Mouse (Mus musculus) CH12.LX (cell line): ENCODE data around the gene Smarcd1. TPM values are rescaled to one million over a fixed set of nuclear protein-coding genes. Genes with fewer than 3 reads are reported as not detected.

Experiments
- DNase-seq: peaks from one replicate; pipeline ENCODE4 v3.0.0-alpha.2; 2013; ENCODE audit errors: extremely low read depth
- H3K27ac ChIP-seq: 2 replicates; pipeline ENCODE4 v1.5.1; 2012; ENCODE audit warnings: low read depth, mild to moderate bottlenecking, control low read depth, moderate library complexity; ENCODE audit not compliant: insufficient read depth
- H3K27me3 ChIP-seq: replicated peaks from 2 replicates; pipeline ENCODE3; 2012; ENCODE audit warnings: inconsistent platforms
- H3K36me3 ChIP-seq, 2 experiments: replicated peaks in 1 of 2; 2 replicates each; pipeline versions ENCODE3 to v1.6.1; 2012; ENCODE audit warnings: inconsistent platforms in 1 of 2, low read length in 1 of 2, mild to moderate bottlenecking in 1 of 2, mixed read lengths in 1 of 2, moderate library complexity in 1 of 2; ENCODE audit not compliant: control insufficient read depth in 1 of 2, insufficient read depth in 1 of 2
- H3K4me1 ChIP-seq, 2 experiments: 2 replicates each; pipeline ENCODE4 v1.6.1; 2012; ENCODE audit warnings: inconsistent platforms in 1 of 2, moderate library complexity in 1 of 2; ENCODE audit not compliant: insufficient read depth in 2 of 2, control insufficient read depth in 1 of 2
- H3K4me2 ChIP-seq: 2 replicates; pipeline ENCODE4 v1.6.1; 2012; ENCODE audit warnings: low read depth, mild to moderate bottlenecking, control low read depth; ENCODE audit not compliant: poor library complexity, insufficient read depth, severe bottlenecking
- H3K4me3 ChIP-seq, 3 experiments: fragments of 150-350 bp in 1 of 3; sonication (generic) in 1 of 3; replicated peaks in 1 of 3; 2 replicates each; pipeline versions ENCODE3 to v1.5.1; 2011 to 2012; ENCODE audit warnings: low read depth in 2 of 3, low read length in 2 of 3, mild to moderate bottlenecking in 2 of 3, moderate library complexity in 2 of 3, control low read depth in 1 of 3, improper control_type of control experiment in 1 of 3, inconsistent platforms in 1 of 3, mixed read lengths in 1 of 3; ENCODE audit not compliant: poor library complexity in 1 of 3
- H3K79me2 ChIP-seq: replicated peaks from 2 replicates; pipeline ENCODE4 v1.6.1; 2012; ENCODE audit warnings: mild to moderate bottlenecking, moderate library complexity; ENCODE audit not compliant: control insufficient read depth, poor library complexity, insufficient read depth, severe bottlenecking; ENCODE audit errors: extremely low read depth
- H3K9ac ChIP-seq: 2 replicates; pipeline ENCODE4 v1.6.1; 2012; ENCODE audit warnings: low read depth, mild to moderate bottlenecking, control low read depth, moderate library complexity; ENCODE audit not compliant: insufficient read depth
- H3K9me3 ChIP-seq: replicated peaks from 2 replicates; pipeline ENCODE3; 2012; ENCODE audit warnings: low read length, inconsistent platforms, mixed read lengths
- BHLHE40 ChIP-seq: IDR thresholded peaks from 2 replicates; pipeline ENCODE4 v1.6.1; 2011; ENCODE audit warnings: mild to moderate bottlenecking, low read depth, low read length, improper control_type of control experiment
- CHD1 ChIP-seq: IDR thresholded peaks from 2 replicates; pipeline ENCODE4 v1.6.1; 2012; ENCODE audit warnings: low read depth, low read length, improper control_type of control experiment, inconsistent platforms
- CTCF ChIP-seq, 2 experiments: IDR thresholded peaks in 1 of 2; conservative IDR thresholded peaks in 1 of 2; 2 replicates each; pipeline ENCODE4 v1.5.1; 2011 to 2012; ENCODE audit warnings: low read depth in 2 of 2, low read length in 2 of 2, improper control_type of control experiment in 1 of 2, inconsistent platforms in 1 of 2, mild to moderate bottlenecking in 1 of 2, moderate library complexity in 1 of 2
- ELF1 ChIP-seq: IDR thresholded peaks from 2 replicates; pipeline ENCODE4 v1.6.1; 2014; ENCODE audit warnings: low read depth, mild to moderate bottlenecking, inconsistent platforms, low read length, improper control_type of control experiment
- IRF4 ChIP-seq: IDR thresholded peaks from 2 replicates; pipeline ENCODE4 v1.6.1; 2014; ENCODE audit warnings: low read depth, mild to moderate bottlenecking, inconsistent platforms, low read length, improper control_type of control experiment
- JUND ChIP-seq: conservative IDR thresholded peaks from 2 replicates; pipeline ENCODE4 v1.6.1; 2011; ENCODE audit warnings: low read depth, low read length, improper control_type of control experiment
- MAFK ChIP-seq: IDR thresholded peaks from 2 replicates; pipeline ENCODE4 v1.6.1; 2011; ENCODE audit warnings: low read length, improper control_type of control experiment; ENCODE audit not compliant: insufficient replicate concordance
- MAZ ChIP-seq: IDR thresholded peaks from 2 replicates; pipeline ENCODE4 v1.6.1; 2012; ENCODE audit warnings: low read depth, mild to moderate bottlenecking, inconsistent platforms, low read length, improper control_type of control experiment, moderate library complexity
- MEF2A ChIP-seq: IDR thresholded peaks from 2 replicates; pipeline ENCODE4 v1.6.1; 2014; ENCODE audit warnings: low read depth, mild to moderate bottlenecking, inconsistent platforms, low read length, improper control_type of control experiment, borderline replicate concordance
- MXI1 ChIP-seq: IDR thresholded peaks from 2 replicates; pipeline ENCODE4 v1.6.1; 2011; ENCODE audit warnings: mild to moderate bottlenecking, low read depth, low read length, improper control_type of control experiment
- NELFE ChIP-seq: IDR thresholded peaks from 2 replicates; pipeline ENCODE4 v1.6.1; 2011; ENCODE audit warnings: low read depth, low read length, improper control_type of control experiment
- NRF1 ChIP-seq: IDR thresholded peaks from 2 replicates; pipeline ENCODE4 v1.6.1; 2014; ENCODE audit warnings: low read depth, mild to moderate bottlenecking, inconsistent platforms, low read length, improper control_type of control experiment, moderate library complexity
- POLR2A ChIP-seq: IDR thresholded peaks from 2 replicates; pipeline ENCODE4 v1.6.1; 2011; ENCODE audit warnings: low read depth, mild to moderate bottlenecking, improper control_type of control experiment, low read length
- RAD21 ChIP-seq: IDR thresholded peaks from 2 replicates; pipeline ENCODE4 v1.6.1; 2011; ENCODE audit warnings: low read depth, mild to moderate bottlenecking, low read length, improper control_type of control experiment, moderate library complexity
- RCOR1 ChIP-seq: conservative IDR thresholded peaks from 2 replicates; pipeline ENCODE4 v1.6.1; 2012; ENCODE audit warnings: low read depth, mild to moderate bottlenecking, inconsistent platforms, low read length, improper control_type of control experiment
- SIN3A ChIP-seq: IDR thresholded peaks from 2 replicates; pipeline ENCODE4 v1.6.1; 2012; ENCODE audit warnings: low read length, improper control_type of control experiment, inconsistent platforms
- SMC3 ChIP-seq: IDR thresholded peaks from 2 replicates; pipeline ENCODE4 v1.6.1; 2011; ENCODE audit warnings: low read depth, low read length, improper control_type of control experiment
- TBP ChIP-seq: conservative IDR thresholded peaks from 2 replicates; pipeline ENCODE4 v1.6.1; 2011; ENCODE audit warnings: low read depth, low read length, improper control_type of control experiment
- TCF12 ChIP-seq: IDR thresholded peaks from 2 replicates; pipeline ENCODE4 v1.6.1; 2014; ENCODE audit warnings: low read depth, mild to moderate bottlenecking, inconsistent platforms, low read length, improper control_type of control experiment
- UBTF ChIP-seq: IDR thresholded peaks from 2 replicates; pipeline ENCODE4 v1.6.1; 2012; ENCODE audit warnings: low read depth, mild to moderate bottlenecking, inconsistent platforms, low read length, improper control_type of control experiment, moderate library complexity
- USF2 ChIP-seq: conservative IDR thresholded peaks from 2 replicates; pipeline ENCODE4 v1.6.1; 2011; ENCODE audit warnings: low read depth, low read length, improper control_type of control experiment
- dilution Hi-C: fragments of 300-500 bp; cut with MboI; formaldehyde crosslinking; loops from 2 replicates; pipeline ENCODE4 v1.14.3; 2020; ENCODE audit warnings: low sequenced_read_pairs; ENCODE audit not compliant: extremely low pct_unique_long_range_greater_than_20kb, extremely low pct_ligation_motif_present
- in situ Hi-C: fragments of 300-500 bp; cut with MboI; formaldehyde crosslinking; loops from 3 replicates; pipeline ENCODE4 v1.14.3; 2019; ENCODE audit warnings: low sequenced_read_pairs, low pct_ligation_motif_present, low pct_unique_long_range_greater_than_20kb, mixed read lengths
- polyA plus RNA-seq: library from polyadenylated mRNA; unstranded; fragments of >175 nt; gene quantifications from 2 replicates; pipeline ENCODE4 v1.2.1, GENCODE M21; 2012; ENCODE audit warnings: low read depth; ENCODE audit not compliant: insufficient read length
- total RNA-seq, 2 experiments: library from RNA; depleted of rRNA; stranded (reverse); fragments of 300-350 nt in 1 of 2; fragments of >200 nt in 1 of 2; gene quantifications; 2 replicates each; pipeline ENCODE4 v1.2.3; 2012 to 2014

Gene Smarcd1
- total and polyA plus RNA-seq, 3 experiments: 12.5 to 69.9 (median 17.9) TPM

DNA sequence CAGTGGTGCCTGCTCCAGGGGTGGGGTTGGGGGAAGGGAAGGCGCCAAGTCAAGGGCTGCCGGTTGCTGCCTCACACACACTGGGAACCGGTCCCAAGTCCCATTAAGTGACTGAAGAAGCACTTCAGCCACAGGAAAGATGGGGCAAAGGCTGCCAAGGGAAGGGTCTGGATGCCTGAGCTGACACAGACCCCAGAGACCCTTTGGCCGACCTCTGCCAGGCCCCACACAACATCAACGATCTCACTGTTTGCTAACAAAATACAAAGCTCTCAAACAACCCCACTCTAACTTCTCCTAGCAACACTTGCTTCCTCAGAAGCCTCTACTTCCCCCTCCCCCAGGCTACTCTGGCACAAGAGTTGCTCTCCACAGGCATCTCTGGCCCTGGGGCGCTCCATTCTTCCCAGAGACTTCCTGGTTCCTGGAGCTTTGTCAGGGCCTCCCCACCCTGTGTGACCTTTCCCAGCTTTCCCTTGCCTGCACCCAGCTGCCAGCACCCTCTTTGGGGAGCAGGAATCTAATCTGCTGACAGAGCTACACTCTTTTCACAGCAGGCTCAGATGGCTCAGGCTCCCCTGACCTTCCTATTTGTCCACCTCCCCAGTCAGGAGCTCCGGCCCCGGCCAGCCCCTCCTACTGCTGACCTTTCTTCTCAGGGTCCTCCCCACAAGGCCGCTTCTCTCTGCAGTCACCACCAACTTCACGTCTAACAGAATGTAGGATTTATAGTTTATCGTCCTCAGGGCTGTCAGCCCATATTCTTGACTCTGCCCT is 21.8 kb downstream of the Smarcd1 start:
- no peaks in the 10 kb centered on the region for H3K27me3 ChIP-seq
- H3K4me3 ChIP-seq: no peak overlapping the region
- peaks cover 4 to 21% of the 10 kb centered on the region in 2 experiments; a peak in 2 of 4 replicates for H3K4me1 ChIP-seq
- no peak overlapping the region for H3K4me2 ChIP-seq
- H3K79me2 ChIP-seq: peaks cover 11% of the 10 kb centered on the region; the same call in 1 of the 2 replicates
- no peak overlapping the region for H3K27ac ChIP-seq
- H3K9ac ChIP-seq: no peak overlapping the region
- in situ Hi-C loops: no loop called here
- H3K36me3 ChIP-seq: peaks cover 11 to 54% of the 10 kb centered on the region in 2 experiments
- dilution Hi-C loops: no loop called here
- no peak for DNase-seq
- peaks cover 2% of the 10 kb centered on the region for H3K9me3 ChIP-seq
- TF ChIP-seq NELFE: no peak
- TF ChIP-seq MEF2A: no peak
- no peak for TF ChIP-seq ELF1
- no peak for TF ChIP-seq CTCF (conservative IDR thresholded peaks at IDR 0.05 in 1 of 2, IDR thresholded peaks at IDR 0.05 in 1 of 2; ENCODE audit: low read depth in 2 of 2, low read length in 2 of 2)
- no peak for TF ChIP-seq BHLHE40
- no peak for TF ChIP-seq RCOR1
- TF ChIP-seq CHD1: no peak
- TF ChIP-seq TBP: no peak
- TF ChIP-seq UBTF: no peak
- no peak for TF ChIP-seq MAFK
- no peak for TF ChIP-seq MAZ
- no peak for TF ChIP-seq NRF1
- no peak for TF ChIP-seq SIN3A

DNA sequence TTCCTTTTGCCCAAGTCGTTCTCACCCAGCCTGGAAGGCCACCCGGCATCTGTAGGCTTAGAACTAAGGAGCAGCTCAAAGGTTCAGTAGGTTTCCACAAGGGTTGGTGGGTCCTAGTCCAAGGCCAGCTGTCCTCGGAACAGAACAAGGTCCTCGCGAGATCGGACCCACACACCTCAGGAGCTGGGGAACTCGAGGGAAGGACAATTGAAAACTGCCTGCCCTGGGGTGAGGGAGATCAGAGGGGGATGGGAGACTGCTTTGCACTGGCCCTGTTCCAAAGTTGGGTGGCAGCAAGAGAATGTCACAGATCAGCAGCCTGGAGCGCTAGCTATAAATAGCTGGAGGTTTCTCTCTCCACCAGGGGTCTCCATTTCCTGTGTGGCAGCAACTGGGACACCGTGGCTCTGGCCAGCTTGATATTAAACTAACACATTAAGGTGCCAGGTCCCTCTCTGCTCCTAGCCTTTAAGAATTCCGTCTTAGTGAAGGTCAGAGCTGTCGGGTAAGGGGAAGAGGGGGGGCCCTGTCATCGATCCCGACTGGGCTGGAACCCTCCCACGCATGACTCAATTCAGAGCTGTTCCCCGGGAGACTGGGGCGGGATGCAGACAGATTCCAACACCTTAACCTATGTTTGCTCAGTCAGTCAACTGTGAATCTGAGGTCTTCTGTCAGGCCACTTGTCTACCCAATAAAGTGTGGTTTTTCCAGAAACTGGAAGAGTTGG is 22.5 kb downstream of the Smarcd1 start:
- H3K4me1 ChIP-seq: peaks cover 4 to 21% of the 10 kb centered on the region in 2 experiments; a peak in 2 of 4 replicates
- H3K79me2 ChIP-seq: peaks cover 11% of the 10 kb centered on the region; the same call in 1 of the 2 replicates
- peak overlapping the region in 2 of 3 experiments; percentile 83 to 98 for H3K4me3 ChIP-seq
- H3K4me2 ChIP-seq: peak overlapping the region; percentile 53
- TF ChIP-seq JUND (no peak), MXI1 (no peak), MEF2A (peak; percentile 87), USF2 (no peak), ELF1 (no peak), SIN3A (no peak), SMC3 (peak; percentile 36), CTCF (conservative IDR thresholded peaks at IDR 0.05 in 1 of 2, IDR thresholded peaks at IDR 0.05 in 1 of 2; ENCODE audit: low read depth in 2 of 2, low read length in 2 of 2) (peak in 1 of 2 experiments; percentile 59; a peak in 2 of 4 replicates), TCF12 (peak; percentile 24; the same call in 1 of the 2 replicates), IRF4 (no peak), RCOR1 (no peak), NELFE (no peak), RAD21 (peak; percentile 8), POLR2A (no peak)
- H3K27me3 ChIP-seq: no peaks in the 10 kb centered on the region
- H3K9me3 ChIP-seq: peaks cover 4% of the 10 kb centered on the region
- in situ Hi-C loops: loop anchor here (5.0 kb wide), 2 partner anchors 48 to 183 kb away; partner anchors contain the start of gene Cers5
- peaks cover 12 to 55% of the 10 kb centered on the region in 2 experiments for H3K36me3 ChIP-seq
- dilution Hi-C loops: no loop called here
- DNase-seq: peak; percentile 32
- no peak overlapping the region for H3K27ac ChIP-seq
- H3K9ac ChIP-seq: peak overlapping the region; percentile 10; the same call in 1 of the 2 replicates
